Mouse (Mus musculus) forebrain, embryonic 14.5 days (tissue): ENCODE measurements at regions not wholly inside any gene's neighbourhood (a gene's known extent, or its start where the extent isn't known, plus 50 kb on each side); places are given as distances from the start of the nearest gene placed in this dataset.

Source experiments
- ATAC-seq: fragments of 200-750 bp; cut with Nextera tagmentation; 2 replicates; pipeline ENCODE4 v1.8.0; 2017; ENCODE audit warnings: mild to moderate bottlenecking, moderate library complexity
- DNase-seq: peaks from one replicate; pipeline ENCODE4 v3.0.0-alpha.2; 2015; ENCODE audit warnings: low spot score
- H3K27ac ChIP-seq: fragments of 300-500 bp; sonication (generic); 2 replicates; pipeline ENCODE4 v1.5.1; 2014; ENCODE audit warnings: low read depth, mild to moderate bottlenecking, control low read depth, low read length, moderate library complexity
- H3K27me3 ChIP-seq: fragments of 300-500 bp; sonication (generic); replicated peaks from 2 replicates; pipeline ENCODE4 v1.6.1; 2014; ENCODE audit warnings: low read length, control low read depth, mixed read lengths; ENCODE audit not compliant: control insufficient read depth, insufficient read depth
- H3K36me3 ChIP-seq: fragments of 300-500 bp; sonication (generic); 2 replicates; pipeline ENCODE4 v1.6.1; 2014; ENCODE audit warnings: low read length, control low read depth; ENCODE audit not compliant: control insufficient read depth, insufficient read depth
- H3K4me1 ChIP-seq: fragments of 300-500 bp; sonication (generic); 2 replicates; pipeline ENCODE4 v1.6.1; 2014; ENCODE audit warnings: antibody characterized with exemption, low read length, control low read depth; ENCODE audit not compliant: control insufficient read depth, insufficient read depth
- H3K4me2 ChIP-seq: fragments of 300-500 bp; sonication (generic); 2 replicates; pipeline ENCODE4 v1.6.1; 2014; ENCODE audit warnings: mild to moderate bottlenecking, control low read depth, low read length
- H3K4me3 ChIP-seq: fragments of 300-500 bp; sonication (generic); 2 replicates; pipeline ENCODE4 v1.5.1; 2014; ENCODE audit warnings: low read depth, low read length, control low read depth
- H3K9ac ChIP-seq: fragments of 300-500 bp; sonication (generic); 2 replicates; pipeline ENCODE4 v1.6.1; 2014; ENCODE audit warnings: mild to moderate bottlenecking, low read length, control low read depth, moderate library complexity
- H3K9me3 ChIP-seq: fragments of 300-500 bp; sonication (generic); replicated peaks from 2 replicates; pipeline ENCODE4 v1.6.1; 2016; ENCODE audit warnings: low read length, control low read depth, mixed read lengths; ENCODE audit not compliant: control insufficient read depth
- WGBS: fragments of 180-500 bp; shearing (Covaris S2); extraction: QIAGEN DNeasy Blood & Tissue Kit; methylation state at CpG from one replicate; pipeline ENCODE4 v1.1.7; 2014; 5-methylcytosine and 5-hydroxymethylcytosine counted together

- no peaks in the 10 kb centered on the region for H3K36me3 ChIP-seq
- ATAC-seq (no peak), DNase-seq (no peak)
- no peak overlapping the region for H3K4me3 ChIP-seq
- no peaks in the 10 kb centered on the region for H3K9me3 ChIP-seq
- no peaks in the 10 kb centered on the region for H3K27me3 ChIP-seq
- no peak overlapping the region for H3K4me2 ChIP-seq
- no peaks in the 10 kb centered on the region for H3K4me1 ChIP-seq
- no peak overlapping the region for H3K9ac ChIP-seq
- H3K27ac ChIP-seq = no peak overlapping the region
- 90% methylated on average over 15 of the region's 15 CpGs for WGBS
Observed at GRCm38 (mm10) chr14:46175291-46176216, 203.7 kb upstream of the Gm15217 start.

GRCm38 (mm10) chr14:46179024-46179423, 200.2 kb upstream of the Gm15217 start:
- Histone ChIP-seq H3K9me3 (no peaks in the 10 kb centered on the region), H3K9ac (no peak overlapping the region), H3K4me1 (no peaks in the 10 kb centered on the region), H3K27ac (no peak overlapping the region), H3K4me3 (no peak overlapping the region), H3K27me3 (no peaks in the 10 kb centered on the region), H3K36me3 (no peaks in the 10 kb centered on the region), H3K4me2 (no peak overlapping the region)
- ATAC-seq (no peak), DNase-seq (no peak)
- 93% methylated on average over 1 of the region's 1 CpGs for WGBS

- Histone ChIP-seq H3K27me3 (no peaks in the 10 kb centered on the region), H3K9me3 (no peaks in the 10 kb centered on the region), H3K4me1 (no peaks in the 10 kb centered on the region), H3K4me3 (no peak overlapping the region), H3K27ac (no peak overlapping the region), H3K36me3 (no peaks in the 10 kb centered on the region), H3K4me2 (no peak overlapping the region), H3K9ac (no peak overlapping the region)
- 94% methylated on average over 8 of the region's 8 CpGs for WGBS
- no peak for ATAC-seq
- no peak for DNase-seq
Observed at GRCm38 (mm10) chr14:46191639-46192399, 187.4 kb upstream of the Gm15217 start.

GRCm38 (mm10) chr14:46193577-46193976, 185.6 kb upstream of the Gm15217 start:
- Histone ChIP-seq H3K4me2 (no peak overlapping the region), H3K27ac (no peak overlapping the region), H3K9me3 (no peaks in the 10 kb centered on the region), H3K4me3 (no peak overlapping the region), H3K4me1 (no peaks in the 10 kb centered on the region), H3K27me3 (no peaks in the 10 kb centered on the region), H3K9ac (no peak overlapping the region), H3K36me3 (no peaks in the 10 kb centered on the region)
- WGBS = 88% methylated on average over 4 of the region's 4 CpGs
- DNase-seq (no peak), ATAC-seq (no peak)

GRCm38 (mm10) chr14:46195939-46196338, 183.3 kb upstream of the Gm15217 start:
- DNase-seq (no peak), ATAC-seq (no peak)
- H3K27ac ChIP-seq = no peak overlapping the region
- whole genome bisulfite sequencing = 86% methylated on average over 6 of the region's 6 CpGs
- H3K9me3 ChIP-seq = no peaks in the 10 kb centered on the region
- no peak overlapping the region for H3K4me3 ChIP-seq
- H3K9ac ChIP-seq = no peak overlapping the region
- H3K27me3 ChIP-seq = no peaks in the 10 kb centered on the region
- no peaks in the 10 kb centered on the region for H3K4me1 ChIP-seq
- no peak overlapping the region for H3K4me2 ChIP-seq
- no peaks in the 10 kb centered on the region for H3K36me3 ChIP-seq

- no peaks in the 10 kb centered on the region for H3K27me3 ChIP-seq
- no peak for DNase-seq
- no peaks in the 10 kb centered on the region for H3K4me1 ChIP-seq
- H3K4me2 ChIP-seq = no peak overlapping the region
- H3K27ac ChIP-seq = no peak overlapping the region
- no peaks in the 10 kb centered on the region for H3K36me3 ChIP-seq
- WGBS = 50% methylated on average over 4 of the region's 4 CpGs
- no peak for ATAC-seq
- no peak overlapping the region for H3K9ac ChIP-seq
- no peaks in the 10 kb centered on the region for H3K9me3 ChIP-seq
- H3K4me3 ChIP-seq = no peak overlapping the region
Observed at GRCm38 (mm10) chr14:46202818-46203217, 176.4 kb upstream of the Gm15217 start.

- no peak overlapping the region for H3K27ac ChIP-seq
- no peaks in the 10 kb centered on the region for H3K27me3 ChIP-seq
- DNase-seq (no peak), ATAC-seq (no peak)
- no peak overlapping the region for H3K4me3 ChIP-seq
- no peaks in the 10 kb centered on the region for H3K36me3 ChIP-seq
- no peak overlapping the region for H3K9ac ChIP-seq
- H3K9me3 ChIP-seq = no peaks in the 10 kb centered on the region
- H3K4me1 ChIP-seq = peaks cover under 1% of the 10 kb centered on the region; the same call in 1 of the 2 replicates
- no peak overlapping the region for H3K4me2 ChIP-seq
- 90% methylated on average over 4 of the region's 4 CpGs for WGBS
Observed at GRCm38 (mm10) chr14:46220483-46220882, 158.7 kb upstream of the Gm15217 start.

- H3K4me3 ChIP-seq = no peak overlapping the region
- WGBS = 84% methylated on average over 4 of the region's 4 CpGs
- no peak overlapping the region for H3K9ac ChIP-seq
- peaks cover 5% of the 10 kb centered on the region; the same call in 1 of the 2 replicates for H3K4me1 ChIP-seq
- no peak overlapping the region for H3K27ac ChIP-seq
- H3K36me3 ChIP-seq = no peaks in the 10 kb centered on the region
- no peak overlapping the region for H3K4me2 ChIP-seq
- H3K9me3 ChIP-seq = no peaks in the 10 kb centered on the region
- ATAC-seq (no peak), DNase-seq (no peak)
- no peaks in the 10 kb centered on the region for H3K27me3 ChIP-seq
Observed at GRCm38 (mm10) chr14:46221897-46222669, 157.1 kb upstream of the Gm15217 start.
